Mouse (Mus musculus): ENCODE measurements around the gene Trak1.

GRCm38 (mm10) chr9:121298411-121299091 lies 1.2 kb downstream of the Trak1 start:
- TF ChIP-seq POLR2A (IDR thresholded peaks at IDR 0.05; ENCODE audit: low read depth, low read length) = no peak
- no peak for TF ChIP-seq POLR2AphosphoS2 (IDR thresholded peaks at IDR 0.05; ENCODE audit: low read depth, low read length)
- TF ChIP-seq CHD1 (IDR thresholded peaks at IDR 0.05; ENCODE audit: low read depth, low read length) = 0 out of 2 replicates have a peak, but pooled peaks have one; percentile 7
- no peak for TF ChIP-seq RAD21 (IDR thresholded peaks at IDR 0.05; ENCODE audit: low read depth, low read length)
- no peak for TF ChIP-seq CTCF (conservative IDR thresholded peaks at IDR 0.05 in 1 of 2, IDR thresholded peaks at IDR 0.05 in 1 of 2; ENCODE audit: low read depth in 2 of 2, low read length in 2 of 2)
- no peak for TF ChIP-seq ZC3H11A (IDR thresholded peaks at IDR 0.05; ENCODE audit: low read depth, low read length)
- TF ChIP-seq GABPA (IDR thresholded peaks at IDR 0.05; ENCODE audit: insufficient replicate concordance, low read depth, low read length) = no peak
- TF ChIP-seq E2F4 (IDR thresholded peaks at IDR 0.05; ENCODE audit: insufficient replicate concordance, low read depth, low read length) = no peak
- TF ChIP-seq TCF12 (IDR thresholded peaks at IDR 0.05; ENCODE audit: low read depth, low read length) = no peak
- TF ChIP-seq ELF1 (IDR thresholded peaks at IDR 0.05; ENCODE audit: low read depth, low read length) = peak; percentile 26; the same call in 1 of the 2 replicates
- TF ChIP-seq EP300 (IDR thresholded peaks at IDR 0.05; ENCODE audit: low read length) = no peak; the same call in 1 of the 2 replicates
- no peak for TF ChIP-seq MAFK (IDR thresholded peaks at IDR 0.05; ENCODE audit: insufficient replicate concordance, low read length)
- TF ChIP-seq SIN3A (IDR thresholded peaks at IDR 0.05; ENCODE audit: low read length) = 0 out of 2 replicates have a peak, but pooled peaks have one; percentile 2
- peak; percentile 33 for TF ChIP-seq ETS1 (conservative IDR thresholded peaks at IDR 0.05; ENCODE audit: low read depth, low read length)
